Mouse (Mus musculus): ENCODE data around the gene Chn2. TPM values are rescaled to one million over a fixed set of nuclear protein-coding genes. Genes with fewer than 3 reads are reported as not detected.

The Chn2 gene
- polyA plus RNA-seq, 1 experiment: 574 TPM

DNA sequence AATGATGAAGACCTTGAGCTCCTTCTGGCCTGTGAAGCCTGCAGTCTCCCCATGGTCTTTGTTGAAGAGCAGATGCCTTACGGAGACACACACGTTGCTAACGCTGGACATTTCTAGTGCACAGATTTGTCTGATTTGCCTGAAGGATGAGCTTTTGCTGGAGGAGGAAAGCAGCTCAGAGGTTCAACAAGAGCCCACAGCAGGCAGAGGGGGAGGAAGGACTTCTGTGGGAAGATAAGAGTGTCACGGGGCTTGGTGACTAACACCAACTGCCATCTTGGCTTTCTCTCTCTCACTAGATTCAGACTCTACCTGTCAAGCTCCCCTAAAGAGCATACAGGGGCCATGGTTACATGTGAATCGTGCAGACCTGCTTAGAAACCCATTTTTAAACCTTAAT is 37.3 kb downstream of the Chn2 start:
- no peak for TF ChIP-seq CTCF (IDR thresholded peaks at IDR 0.05; ENCODE audit: borderline replicate concordance, insufficient read depth, low read depth, low read length)
- TF ChIP-seq POLR2A (IDR thresholded peaks at IDR 0.05; ENCODE audit: borderline replicate concordance, insufficient read depth, low read length): no peak
- WGBS: 43% methylated on average over 5 of the region's 5 CpGs

DNA sequence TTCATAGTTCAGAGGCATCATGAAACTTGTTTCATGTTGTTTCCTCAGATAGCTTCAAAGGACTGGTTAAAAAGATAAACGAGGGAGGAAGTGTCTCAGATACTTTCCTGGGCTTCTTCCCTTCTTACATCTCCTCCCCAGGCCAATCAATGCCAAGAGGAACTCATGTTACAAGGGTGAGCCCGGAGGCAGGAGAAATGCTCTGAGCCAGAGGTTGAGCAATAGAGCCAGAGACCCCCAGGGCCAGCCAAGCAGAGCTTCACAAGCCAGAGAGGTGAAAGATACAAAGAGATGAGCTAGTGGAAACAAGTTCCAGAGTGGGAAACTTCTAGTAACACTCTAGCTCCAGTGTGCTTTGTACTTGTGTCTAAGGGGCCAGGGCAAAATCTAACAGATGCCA is 38.9 kb downstream of the Chn2 start:
- no peak overlapping the region for H3K4me3 ChIP-seq (replicated peaks; ENCODE audit: insufficient read depth, low read depth, low read length)
- H3K4me1 ChIP-seq (ENCODE audit: control insufficient read depth, insufficient read depth, low read length): peaks cover 79% of the 10 kb centered on the region
- H3K27ac ChIP-seq (ENCODE audit: insufficient read depth, low read length): peak overlapping the region; percentile 77
- DNase-seq: no peak
- TF ChIP-seq CTCF (IDR thresholded peaks at IDR 0.05; ENCODE audit: borderline replicate concordance, insufficient read depth, low read depth, low read length): no peak
- no peak for TF ChIP-seq POLR2A (IDR thresholded peaks at IDR 0.05; ENCODE audit: borderline replicate concordance, insufficient read depth, low read length)
- H3K27me3 ChIP-seq (ENCODE audit: control insufficient read depth, insufficient read depth, low read length): no peaks in the 10 kb centered on the region
- 19% methylated on average over 2 of the region's 2 CpGs for WGBS

More for the DNA sequence above, 37.3 kb downstream of the Chn2 start:
- DNase-seq: no peak
- Histone ChIP-seq H3K27me3 (ENCODE audit: control insufficient read depth, insufficient read depth, low read length) (no peaks in the 10 kb centered on the region), H3K4me1 (ENCODE audit: control insufficient read depth, insufficient read depth, low read length) (peaks cover 77% of the 10 kb centered on the region), H3K27ac (ENCODE audit: insufficient read depth, low read length) (peak overlapping the region; percentile 77), H3K4me3 (replicated peaks; ENCODE audit: insufficient read depth, low read depth, low read length) (no peak overlapping the region)

DNA sequence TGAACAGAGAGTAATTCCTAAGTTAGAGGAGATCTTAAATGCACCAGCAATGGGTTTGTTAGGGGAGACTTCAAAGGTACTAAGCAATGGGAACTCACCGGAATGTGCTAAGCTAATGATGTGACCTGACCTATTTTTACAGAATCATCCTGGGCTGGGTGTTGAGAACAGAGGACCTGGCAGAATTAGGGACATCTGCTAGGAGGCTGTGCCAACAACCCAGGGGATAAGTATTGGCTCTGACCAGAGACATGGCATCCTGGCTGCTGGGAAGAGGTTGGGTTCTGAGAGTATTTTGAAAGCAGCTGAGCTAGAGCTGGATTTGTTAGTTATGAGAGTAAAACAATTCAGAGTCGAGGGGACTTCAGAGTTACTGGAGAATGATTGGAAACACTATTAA is 40.5 kb downstream of the Chn2 start:
- DNase-seq: peak; percentile 90 to 97
- WGBS: 6% methylated on average over 2 of the region's 2 CpGs
- Histone ChIP-seq H3K27me3 (ENCODE audit: control insufficient read depth, insufficient read depth, low read length) (no peaks in the 10 kb centered on the region), H3K27ac (ENCODE audit: insufficient read depth, low read length) (peak overlapping the region; percentile 98; the same call in 1 of the 2 replicates), H3K4me1 (ENCODE audit: control insufficient read depth, insufficient read depth, low read length) (peaks cover 73% of the 10 kb centered on the region), H3K4me3 (replicated peaks; ENCODE audit: insufficient read depth, low read depth, low read length) (no peak overlapping the region)
- TF ChIP-seq CTCF (IDR thresholded peaks at IDR 0.05; ENCODE audit: borderline replicate concordance, insufficient read depth, low read depth, low read length) (no peak), POLR2A (IDR thresholded peaks at IDR 0.05; ENCODE audit: borderline replicate concordance, insufficient read depth, low read length) (no peak)

DNA sequence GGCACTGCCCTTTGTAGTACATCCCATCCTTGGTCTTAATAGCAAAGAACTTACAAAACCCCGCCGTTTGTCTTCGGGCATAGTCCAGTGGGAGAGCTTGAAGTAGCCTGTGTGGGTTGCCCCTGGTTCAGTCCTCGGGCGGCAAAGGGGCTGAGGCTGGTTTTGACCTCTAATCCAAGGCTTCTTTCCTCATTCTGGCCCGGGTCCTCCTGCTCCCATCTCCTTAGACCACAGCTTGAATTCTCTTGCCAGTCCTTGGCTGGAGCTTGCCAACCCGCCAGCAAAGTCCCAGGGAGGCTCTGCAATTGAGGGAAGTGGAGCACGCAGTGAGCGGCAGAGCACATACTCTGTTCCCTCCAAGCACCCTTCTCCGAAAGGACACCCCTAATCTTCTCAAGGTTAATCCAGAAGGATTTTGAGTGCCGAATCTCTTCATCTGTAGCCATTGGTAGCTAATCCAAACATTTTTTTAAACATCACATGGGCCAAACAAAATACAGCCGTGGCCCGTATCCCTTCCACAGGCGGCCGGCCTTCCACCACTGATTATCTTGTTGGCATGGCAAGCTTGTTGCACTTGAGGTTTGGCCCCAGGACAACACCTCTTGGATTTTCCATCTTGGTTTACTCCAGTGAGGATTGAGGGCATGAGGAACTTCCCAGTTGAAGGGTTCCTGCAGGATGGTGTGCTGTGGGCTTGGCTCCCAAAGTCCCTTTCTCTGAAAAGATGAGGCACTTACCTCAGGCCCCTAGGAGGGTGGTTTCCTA is 41.3 kb downstream of the Chn2 start:
- DNase-seq: peak; percentile 63 to 64
- peaks cover 75% of the 10 kb centered on the region for H3K4me1 ChIP-seq (ENCODE audit: control insufficient read depth, insufficient read depth, low read length)
- peak overlapping the region; percentile 98 for H3K27ac ChIP-seq (ENCODE audit: insufficient read depth, low read length)
- TF ChIP-seq CTCF (IDR thresholded peaks at IDR 0.05; ENCODE audit: borderline replicate concordance, insufficient read depth, low read depth, low read length) (no peak), POLR2A (IDR thresholded peaks at IDR 0.05; ENCODE audit: borderline replicate concordance, insufficient read depth, low read length) (no peak)
- 26% methylated on average over 15 of the region's 15 CpGs for WGBS
- no peaks in the 10 kb centered on the region for H3K27me3 ChIP-seq (ENCODE audit: control insufficient read depth, insufficient read depth, low read length)
- H3K4me3 ChIP-seq (replicated peaks; ENCODE audit: insufficient read depth, low read depth, low read length): no peak overlapping the region

DNA sequence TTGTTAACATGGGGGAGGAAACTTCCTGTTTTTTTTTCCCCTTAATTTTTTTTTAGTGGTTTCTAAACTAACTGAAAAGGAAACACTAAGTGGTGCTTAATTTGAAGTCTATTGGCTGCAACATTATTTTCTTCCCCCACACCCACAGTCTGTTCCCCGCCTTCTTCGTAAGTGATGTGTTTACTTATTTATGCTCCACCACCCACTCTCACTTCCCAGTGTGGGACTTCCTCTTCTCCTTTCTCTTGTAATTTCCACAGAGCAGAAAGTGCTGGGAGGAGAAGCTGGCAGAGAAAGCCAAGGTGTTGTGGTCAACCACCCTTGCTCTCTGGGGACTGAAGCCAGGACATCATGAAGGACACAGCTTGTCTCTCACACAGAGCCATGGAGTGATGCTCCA is 43.2 kb downstream of the Chn2 start:
- H3K27ac ChIP-seq (ENCODE audit: insufficient read depth, low read length): peak overlapping the region; percentile 11

DNA sequence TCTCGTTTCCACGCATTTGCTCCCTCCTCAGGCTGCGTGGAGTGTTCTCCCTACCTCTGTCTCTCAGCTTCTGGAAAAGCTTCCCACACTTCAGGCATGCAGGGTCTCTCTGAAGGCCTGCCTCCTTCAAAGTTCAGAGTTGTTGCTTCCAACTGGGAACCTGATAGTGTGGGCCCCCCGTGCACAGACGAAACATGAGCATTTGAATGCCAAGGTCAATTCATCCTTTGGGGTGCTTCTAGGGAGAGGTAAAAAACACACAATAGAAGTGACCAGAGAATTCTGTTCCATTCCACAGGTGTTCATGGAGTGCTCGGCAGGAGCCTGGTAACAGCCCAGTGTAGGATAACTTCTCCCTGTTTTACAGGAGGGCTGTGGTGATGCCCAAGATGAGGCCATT is 44.7 kb downstream of the Chn2 start:
- TF ChIP-seq POLR2A (IDR thresholded peaks at IDR 0.05; ENCODE audit: borderline replicate concordance, insufficient read depth, low read length) (no peak), CTCF (IDR thresholded peaks at IDR 0.05; ENCODE audit: borderline replicate concordance, insufficient read depth, low read depth, low read length) (no peak)
- H3K27ac ChIP-seq (ENCODE audit: insufficient read depth, low read length): peak overlapping the region; percentile 75
- no peak for DNase-seq
- peaks cover 59% of the 10 kb centered on the region for H3K4me1 ChIP-seq (ENCODE audit: control insufficient read depth, insufficient read depth, low read length)
- WGBS: 70% methylated on average over 6 of the region's 6 CpGs
- no peak overlapping the region for H3K4me3 ChIP-seq (replicated peaks; ENCODE audit: insufficient read depth, low read depth, low read length)
- H3K27me3 ChIP-seq (ENCODE audit: control insufficient read depth, insufficient read depth, low read length): no peaks in the 10 kb centered on the region

More for the DNA sequence above, 43.2 kb downstream of the Chn2 start:
- TF ChIP-seq POLR2A (IDR thresholded peaks at IDR 0.05; ENCODE audit: borderline replicate concordance, insufficient read depth, low read length) (no peak), CTCF (IDR thresholded peaks at IDR 0.05; ENCODE audit: borderline replicate concordance, insufficient read depth, low read depth, low read length) (no peak)
- H3K4me3 ChIP-seq (replicated peaks; ENCODE audit: insufficient read depth, low read depth, low read length): no peak overlapping the region
- H3K27me3 ChIP-seq (ENCODE audit: control insufficient read depth, insufficient read depth, low read length): no peaks in the 10 kb centered on the region
- 21% methylated on average over 2 of the region's 2 CpGs for WGBS
- DNase-seq: peak in 1 of 2 experiments; percentile 63
- H3K4me1 ChIP-seq (ENCODE audit: control insufficient read depth, insufficient read depth, low read length): peaks cover 67% of the 10 kb centered on the region

DNA sequence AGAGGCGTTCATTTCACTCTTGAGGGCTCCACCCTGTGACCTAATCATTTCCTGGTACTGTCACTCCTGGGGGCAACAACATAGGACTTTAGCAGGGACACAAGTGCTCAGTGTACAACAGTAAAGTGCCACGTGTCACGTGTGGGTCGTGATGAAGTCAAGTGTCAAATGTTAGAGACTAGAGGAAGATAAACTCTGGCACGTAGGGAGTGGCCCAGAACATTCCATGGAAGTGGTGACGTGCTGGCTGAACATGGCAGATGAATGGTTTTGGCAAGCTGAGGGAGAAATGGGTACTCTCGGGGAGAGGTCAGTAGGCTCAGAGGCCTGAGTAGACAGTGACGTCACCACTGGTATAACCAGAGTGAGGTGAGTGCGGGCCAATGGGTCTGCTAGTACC is 45.7 kb downstream of the Chn2 start:
- Histone ChIP-seq H3K27me3 (ENCODE audit: control insufficient read depth, insufficient read depth, low read length) (no peaks in the 10 kb centered on the region), H3K4me1 (ENCODE audit: control insufficient read depth, insufficient read depth, low read length) (peaks cover 57% of the 10 kb centered on the region), H3K4me3 (replicated peaks; ENCODE audit: insufficient read depth, low read depth, low read length) (no peak overlapping the region), H3K27ac (ENCODE audit: insufficient read depth, low read length) (peak overlapping the region; percentile 75)
- WGBS: 63% methylated on average over 9 of the region's 9 CpGs
- TF ChIP-seq CTCF (IDR thresholded peaks at IDR 0.05; ENCODE audit: borderline replicate concordance, insufficient read depth, low read depth, low read length): no peak
- TF ChIP-seq POLR2A (IDR thresholded peaks at IDR 0.05; ENCODE audit: borderline replicate concordance, insufficient read depth, low read length): no peak
- no peak for DNase-seq

DNA sequence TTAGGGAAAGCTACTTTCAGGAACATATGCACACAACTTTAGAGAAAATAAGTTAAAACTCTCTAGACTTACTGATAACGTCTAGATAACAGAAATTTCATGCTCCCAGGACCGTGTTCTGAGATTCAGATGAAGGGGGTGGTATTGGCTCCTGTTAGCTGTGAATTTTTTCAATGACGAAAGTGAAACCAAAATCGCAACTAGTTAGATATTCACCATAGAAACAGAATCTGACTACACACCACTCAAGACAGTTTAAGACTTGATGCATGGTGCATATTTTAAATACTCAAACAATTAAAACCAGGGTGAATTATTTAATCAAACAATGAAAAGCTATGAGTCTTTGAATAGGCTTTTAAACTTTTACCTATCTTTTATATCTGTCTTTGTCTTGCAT is 48.8 kb downstream of the Chn2 start:
- Histone ChIP-seq H3K27me3 (ENCODE audit: control insufficient read depth, insufficient read depth, low read length) (no peaks in the 10 kb centered on the region), H3K27ac (ENCODE audit: insufficient read depth, low read length) (no peak overlapping the region), H3K4me1 (ENCODE audit: control insufficient read depth, insufficient read depth, low read length) (peaks cover 51% of the 10 kb centered on the region), H3K4me3 (replicated peaks; ENCODE audit: insufficient read depth, low read depth, low read length) (no peak overlapping the region)
- TF ChIP-seq POLR2A (IDR thresholded peaks at IDR 0.05; ENCODE audit: borderline replicate concordance, insufficient read depth, low read length) (no peak), CTCF (IDR thresholded peaks at IDR 0.05; ENCODE audit: borderline replicate concordance, insufficient read depth, low read depth, low read length) (no peak)
- 51% methylated on average over 4 of the region's 4 CpGs for WGBS
- no peak for DNase-seq

Data from cerebellum, adult 2 months (tissue).